Mouse (Mus musculus) bone marrow macrophage, adult 2 months (primary cell): ENCODE data around the gene Lsm12. TPM values are rescaled to one million over a fixed set of nuclear protein-coding genes. Genes with fewer than 3 reads are reported as not detected.
A peak's percentile ranks its signal among the peaks of the same experiment; 100 is the strongest.

Source experiments
- H3K27ac ChIP-seq: 2 replicates; pipeline ENCODE4 v1.5.1; 2012; ENCODE audit warnings: low read depth, low read length; ENCODE audit not compliant: insufficient read depth
- H3K4me1 ChIP-seq: 2 replicates; pipeline ENCODE4 v1.6.1; 2012; ENCODE audit warnings: low read length; ENCODE audit not compliant: control insufficient read depth, insufficient read depth
- H3K4me3 ChIP-seq: 2 replicates; pipeline ENCODE4 v1.5.1; 2012; ENCODE audit warnings: mild to moderate bottlenecking, low read length, moderate library complexity; ENCODE audit not compliant: insufficient read depth
- CTCF ChIP-seq: IDR thresholded peaks from 2 replicates; pipeline ENCODE4 v1.5.1; 2012; ENCODE audit warnings: low read depth, mild to moderate bottlenecking, low read length, moderate library complexity
- POLR2A ChIP-seq: IDR thresholded peaks from 2 replicates; pipeline ENCODE4 v1.6.1; 2012; ENCODE audit warnings: mild to moderate bottlenecking, low read depth, low read length, borderline replicate concordance
- polyA plus RNA-seq: library from polyadenylated mRNA; stranded (reverse); fragments of >200 nt; gene quantifications from 2 replicates; pipeline ENCODE4 v1.2.4, GENCODE M21; 2012; ENCODE audit not compliant: missing spikeins, insufficient read depth, insufficient read length

The Lsm12 gene
- polyA plus RNA-seq = 43.3 and 47.7 TPM in 2 replicates

GRCm38 (mm10) chr11:102184646-102185495 is at the start of gene Lsm12:
TSS of gene Lsm12 (minus strand) at chr11:102185296.
- TF ChIP-seq CTCF = no peak
- no peak; the same call in 1 of the 2 replicates for TF ChIP-seq POLR2A
- H3K4me1 ChIP-seq = peaks cover 21% of the 10 kb centered on the region
- H3K27ac ChIP-seq = peak within 1 kb of the TSS; percentile 88
- peak within 1 kb of the TSS; percentile 79 for H3K4me3 ChIP-seq

- H3K4me3 ChIP-seq = peak within 1 kb of the TSS; percentile 99
- peak within 1 kb of the TSS; percentile 96 for H3K27ac ChIP-seq
- peaks cover 21% of the 10 kb centered on the region for H3K4me1 ChIP-seq
Observed at GRCm38 (mm10) chr11:102230006-102230741, 45.1 kb upstream of the Lsm12 start, which contains the start of gene Hdac5. TSS of gene Hdac5 (minus strand) at chr11:102230166.

GRCm38 (mm10) chr11:102229331-102229953 is 44.3 kb upstream of the Lsm12 start:
- TF ChIP-seq CTCF (no peak), POLR2A (no peak)
- Histone ChIP-seq H3K4me1 (peaks cover 21% of the 10 kb centered on the region), H3K27ac (peak overlapping the region; percentile 96), H3K4me3 (peak overlapping the region; percentile 99)

More at GRCm38 (mm10) chr11:102230006-102230741, 45.1 kb upstream of the Lsm12 start, which contains the start of gene Hdac5:
- TF ChIP-seq CTCF = no peak
- no peak for TF ChIP-seq POLR2A

GRCm38 (mm10) chr11:102228646-102229268 is 43.7 kb upstream of the Lsm12 start:
- peaks cover 21% of the 10 kb centered on the region for H3K4me1 ChIP-seq
- H3K27ac ChIP-seq = no peak overlapping the region
- H3K4me3 ChIP-seq = peak overlapping the region; percentile 99
- TF ChIP-seq CTCF (no peak), POLR2A (no peak)

- peak overlapping the region; percentile 99; the same call in 1 of the 2 replicates for H3K4me3 ChIP-seq
- no peak overlapping the region for H3K27ac ChIP-seq
- TF ChIP-seq CTCF (no peak), POLR2A (no peak)
- H3K4me1 ChIP-seq = peaks cover 21% of the 10 kb centered on the region
Observed at GRCm38 (mm10) chr11:102228191-102228545, 43.1 kb upstream of the Lsm12 start.

- H3K27ac ChIP-seq = no peak overlapping the region
- TF ChIP-seq POLR2A (no peak), CTCF (no peak)
- H3K4me3 ChIP-seq = no peak overlapping the region
- peaks cover 26% of the 10 kb centered on the region for H3K4me1 ChIP-seq
Observed at GRCm38 (mm10) chr11:102227270-102228190, 42.4 kb upstream of the Lsm12 start.

GRCm38 (mm10) chr11:102226067-102226978 is 41.2 kb upstream of the Lsm12 start:
- Histone ChIP-seq H3K4me1 (peaks cover 37% of the 10 kb centered on the region), H3K4me3 (no peak overlapping the region), H3K27ac (no peak overlapping the region)
- TF ChIP-seq POLR2A (no peak), CTCF (no peak)

- Histone ChIP-seq H3K4me1 (peaks cover 45% of the 10 kb centered on the region), H3K27ac (no peak overlapping the region), H3K4me3 (no peak overlapping the region)
- TF ChIP-seq POLR2A (no peak), CTCF (no peak)
Observed at GRCm38 (mm10) chr11:102225221-102225620, 40.1 kb upstream of the Lsm12 start.
